Mouse (Mus musculus) T-cell, adult 66 days (primary cell): ENCODE data around the gene Cenpe. TPM values are rescaled to one million over a fixed set of nuclear protein-coding genes. Genes with fewer than 3 reads are reported as not detected.

Experiments
- total RNA-seq, 2 experiments: library from RNA; stranded (reverse); gene quantifications; 3 replicates in 1 of 2; 4 replicates in 1 of 2; pipeline ENCODE4 v1.2.4; 2023

The Cenpe gene
- total RNA-seq = 1 to 10 TPM; 1.4 to 3.3 TPM

DNA sequence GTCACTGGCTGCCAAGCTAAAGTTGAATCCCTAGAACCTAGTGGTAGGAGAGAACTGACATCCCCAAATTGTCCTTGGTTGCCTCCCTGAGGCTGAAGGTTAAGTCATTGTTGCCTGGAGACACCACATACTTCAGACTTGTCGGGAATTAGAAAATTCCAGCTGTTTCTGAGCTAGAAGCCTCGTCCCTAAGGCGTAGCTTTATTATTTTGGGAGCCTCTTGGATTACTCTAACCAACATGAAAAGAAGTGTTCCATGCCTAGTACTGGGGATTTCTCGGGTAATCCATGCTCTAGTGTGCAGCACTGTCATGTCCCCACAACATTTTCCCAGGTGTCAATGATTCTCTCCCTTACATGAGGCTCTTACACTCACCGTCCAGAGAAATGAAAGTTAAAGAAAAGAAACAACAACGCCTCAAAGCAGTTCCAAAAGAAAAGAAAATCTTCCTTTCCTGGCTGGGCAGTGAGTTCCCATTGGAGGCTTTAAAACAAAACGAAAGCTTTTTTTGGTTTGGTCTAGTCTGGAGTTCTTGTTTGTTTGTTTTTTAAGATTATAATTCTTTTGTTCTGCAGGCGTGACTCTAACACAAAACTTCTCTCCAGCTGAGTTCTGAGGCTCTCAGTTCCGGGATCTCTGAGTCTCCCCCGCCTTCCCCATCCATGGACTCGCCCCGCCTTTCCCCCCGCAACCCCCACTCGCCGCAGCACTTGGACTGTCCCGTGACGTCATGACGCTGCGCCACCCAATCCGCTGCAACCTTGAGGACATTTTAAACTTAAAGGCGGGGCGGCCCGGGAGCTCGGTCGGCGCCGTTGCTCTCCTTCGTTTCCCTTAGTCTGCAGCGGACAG lies at the start of gene Cenpe:
Gene Cenpe (plus strand): TSS at position 733 of the 853 bp plus-strand sequence.

GRCm38 (mm10) chr3:135280669-135281415 lies 68.5 kb downstream of the Cenpe start, which contains the start of gene Bdh2:
Bdh2 (plus strand) TSS chr3:135281221.

DNA sequence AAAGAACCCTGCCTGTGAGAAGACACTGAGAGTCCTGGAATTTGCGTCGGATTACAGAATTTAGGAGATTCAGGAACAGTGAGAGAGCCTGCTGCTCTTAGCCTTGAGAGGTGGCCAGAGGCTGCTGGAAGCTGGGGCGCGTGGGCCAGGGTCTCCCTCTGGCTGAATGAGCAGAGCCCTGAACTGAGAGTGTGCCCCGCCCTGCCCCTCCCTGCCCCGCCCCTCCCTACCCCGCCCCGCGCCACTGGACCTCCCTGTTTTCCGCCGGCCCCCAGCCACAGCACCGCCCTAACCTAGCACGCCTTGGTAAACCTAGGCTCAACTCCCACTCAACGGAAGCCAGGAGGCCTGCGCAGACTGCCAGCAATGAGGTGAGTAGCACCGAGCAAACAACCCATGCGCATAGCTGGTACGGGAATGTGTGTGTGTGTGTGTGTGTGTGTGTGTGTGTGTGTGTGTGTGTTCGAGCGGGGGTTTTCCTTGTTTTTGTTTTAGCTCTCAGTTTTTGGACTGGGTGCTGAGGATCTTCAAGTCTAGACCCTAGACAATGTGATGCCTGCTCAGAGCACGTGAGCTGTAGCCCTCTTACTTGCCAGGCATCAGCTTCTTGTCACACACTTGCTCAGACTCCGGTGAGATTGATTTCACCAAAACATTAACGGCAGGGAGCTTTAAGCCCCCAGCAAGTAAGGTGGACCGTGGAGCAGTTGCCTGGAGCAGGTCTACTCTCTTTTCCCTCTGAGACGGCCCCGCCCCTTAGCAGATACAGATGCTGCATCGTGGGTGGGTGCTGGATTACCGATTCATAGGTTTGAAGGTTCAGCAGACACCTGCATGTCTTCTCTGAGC lies 95.3 kb downstream of the Cenpe start, which contains the start of gene Slc9b2:
Gene Slc9b2 (plus strand): TSS at position 290 of the 849 bp plus-strand sequence.

Other genes with a start within 250 kb of the Cenpe start
- not detected for gene Bdh2, start 68.7 kb downstream of the Cenpe start, total RNA-seq
- gene Slc9b2, start 95.2 kb downstream of the Cenpe start, total RNA-seq = 1 to 10 TPM; 1.5 to 2.4 TPM
- not detected for gene Slc9b1, start 135.5 kb downstream of the Cenpe start, total RNA-seq
- gene Cisd2, start 211.4 kb downstream of the Cenpe start, total RNA-seq = 10 to 100 TPM; 49.0 to 51.0 TPM
- 100 to 1,000 TPM; 534 to 540 TPM for gene Ube2d3, start 225.6 kb downstream of the Cenpe start, total RNA-seq